Mouse (Mus musculus) cerebellum, adult 2 months (tissue): Measurements from ENCODE around the gene Tnk1. TPM values are rescaled to one million over a fixed set of nuclear protein-coding genes. Genes with fewer than 3 reads are reported as not detected.
"Not testable (repeated sequence)": the region's sequence is repeated elsewhere in the genome, so short reads cannot be mapped to it uniquely, and the experiment has no call there.

ENCODE experiments used
- DNase-seq, 2 experiments: peaks; one replicate each; pipeline ENCODE4 v3.0.0; 2021
- H3K27ac ChIP-seq: fragments of 200-500 bp; 2 replicates; pipeline ENCODE4 v1.5.1; 2012; ENCODE audit warnings: low read length, control low read depth, inconsistent platforms; ENCODE audit not compliant: insufficient read depth
- H3K27me3 ChIP-seq: fragments of 200-500 bp; 2 replicates; pipeline ENCODE4 v1.6.1; 2012; ENCODE audit warnings: inconsistent platforms, mild to moderate bottlenecking, low read length, moderate library complexity; ENCODE audit not compliant: control insufficient read depth, insufficient read depth
- H3K4me1 ChIP-seq: fragments of 200-500 bp; 2 replicates; pipeline ENCODE4 v1.6.1; 2011; ENCODE audit warnings: low read length; ENCODE audit not compliant: control insufficient read depth, insufficient read depth
- H3K4me3 ChIP-seq: fragments of 200-500 bp; replicated peaks from 2 replicates; pipeline ENCODE3; 2011; ENCODE audit warnings: mild to moderate bottlenecking, low read depth, low read length, control low read depth; ENCODE audit not compliant: insufficient read depth
- CTCF ChIP-seq: fragments of 200-500 bp; IDR thresholded peaks from 2 replicates; pipeline ENCODE4 v1.5.1; 2011; ENCODE audit warnings: low read depth, mild to moderate bottlenecking, control low read depth, low read length, moderate library complexity, borderline replicate concordance; ENCODE audit not compliant: insufficient read depth
- POLR2A ChIP-seq: fragments of 200-500 bp; IDR thresholded peaks from 2 replicates; pipeline ENCODE4 v1.6.1; 2011; ENCODE audit warnings: low read length, control low read depth, borderline replicate concordance; ENCODE audit not compliant: insufficient read depth
- WGBS: fragments of 180-500 bp; shearing (Covaris S2); methylation state at CpG from one replicate; pipeline ENCODE4 v1.1.7; 2018; 5-methylcytosine and 5-hydroxymethylcytosine counted together
- polyA plus RNA-seq: library from polyadenylated mRNA; depleted of rRNA; stranded (reverse); fragments of >200 nt; gene quantifications from 2 replicates; pipeline ENCODE4 v1.2.3, GENCODE M21; 2012

Tnk1 gene
- polyA plus RNA-seq, 1 experiment, result 0.39 TPM

GRCm38 (mm10) chr11:69876186-69876585, 17.7 kb upstream of the Tnk1 start:
- Histone ChIP-seq H3K4me1 (no peaks in the 10 kb centered on the region), H3K27ac (no peak overlapping the region), H3K4me3 (no peak overlapping the region), H3K27me3 (no peaks in the 10 kb centered on the region)
- no peak for DNase-seq
- WGBS, result 60% methylated on average over 7 of the region's 7 CpGs
- TF ChIP-seq POLR2A (no peak), CTCF (no peak)

DNA sequence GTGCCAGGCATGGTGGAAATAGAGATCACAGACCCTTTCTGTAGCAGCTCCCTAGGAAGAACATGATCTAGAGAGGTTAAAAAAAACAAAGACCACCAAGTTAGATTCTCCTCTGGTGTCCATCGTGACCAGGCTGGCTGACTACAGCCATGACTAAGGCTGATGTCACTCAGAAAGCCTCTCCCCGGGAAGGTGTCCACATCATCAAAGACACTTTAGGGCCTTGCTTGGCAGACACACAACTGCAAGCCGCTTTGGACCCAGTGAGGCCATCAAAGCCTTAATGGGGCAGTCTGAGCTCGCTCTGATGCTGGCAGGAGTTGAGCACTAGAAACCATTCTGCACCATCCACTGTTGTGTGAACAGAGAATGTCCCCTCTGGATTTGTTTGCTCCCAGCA, 13.9 kb upstream of the Tnk1 start:
- Histone ChIP-seq H3K27ac (no peak overlapping the region), H3K27me3 (no peaks in the 10 kb centered on the region; the same call in 1 of the 2 replicates), H3K4me1 (no peaks in the 10 kb centered on the region), H3K4me3 (no peak overlapping the region)
- 60% methylated on average over 4 of the region's 4 CpGs for WGBS
- TF ChIP-seq CTCF, result no peak
- TF ChIP-seq POLR2A, result no peak
- DNase-seq, result no peak

- Histone ChIP-seq H3K27me3 (no peaks in the 10 kb centered on the region; the same call in 1 of the 2 replicates), H3K27ac (no peak overlapping the region), H3K4me3 (no peak overlapping the region), H3K4me1 (no peaks in the 10 kb centered on the region)
- 89% methylated on average over 7 of the region's 7 CpGs for WGBS
- no peak for DNase-seq
- TF ChIP-seq CTCF, result no peak
- TF ChIP-seq POLR2A, result no peak
Measured at GRCm38 (mm10) chr11:69871822-69872221, 13.3 kb upstream of the Tnk1 start.

GRCm38 (mm10) chr11:69870289-69871069, 11.9 kb upstream of the Tnk1 start:
- DNase-seq, result no peak
- Histone ChIP-seq H3K4me1 (no peaks in the 10 kb centered on the region), H3K27me3 (no peaks in the 10 kb centered on the region; the same call in 1 of the 2 replicates), H3K27ac (no peak overlapping the region), H3K4me3 (no peak overlapping the region)
- TF ChIP-seq POLR2A (no peak), CTCF (no peak)
- 94% methylated on average over 2 of the region's 2 CpGs for WGBS

GRCm38 (mm10) chr11:69867335-69867734, 8.8 kb upstream of the Tnk1 start:
- no peak for DNase-seq
- Histone ChIP-seq H3K27me3 (no peaks in the 10 kb centered on the region; the same call in 1 of the 2 replicates), H3K4me1 (no peaks in the 10 kb centered on the region), H3K4me3 (no peak overlapping the region), H3K27ac (no peak overlapping the region)
- no peak for TF ChIP-seq CTCF
- TF ChIP-seq POLR2A, result no peak
- 73% methylated on average over 9 of the region's 9 CpGs for WGBS

- Histone ChIP-seq H3K27ac (no peak overlapping the region), H3K4me3 (no peak overlapping the region), H3K4me1 (no peaks in the 10 kb centered on the region), H3K27me3 (no peaks in the 10 kb centered on the region; the same call in 1 of the 2 replicates)
- DNase-seq, result no peak
- TF ChIP-seq CTCF, result no peak
- 79% methylated on average over 9 of the region's 9 CpGs for WGBS
Measured at GRCm38 (mm10) chr11:69865561-69865960, 7.0 kb upstream of the Tnk1 start.

DNA sequence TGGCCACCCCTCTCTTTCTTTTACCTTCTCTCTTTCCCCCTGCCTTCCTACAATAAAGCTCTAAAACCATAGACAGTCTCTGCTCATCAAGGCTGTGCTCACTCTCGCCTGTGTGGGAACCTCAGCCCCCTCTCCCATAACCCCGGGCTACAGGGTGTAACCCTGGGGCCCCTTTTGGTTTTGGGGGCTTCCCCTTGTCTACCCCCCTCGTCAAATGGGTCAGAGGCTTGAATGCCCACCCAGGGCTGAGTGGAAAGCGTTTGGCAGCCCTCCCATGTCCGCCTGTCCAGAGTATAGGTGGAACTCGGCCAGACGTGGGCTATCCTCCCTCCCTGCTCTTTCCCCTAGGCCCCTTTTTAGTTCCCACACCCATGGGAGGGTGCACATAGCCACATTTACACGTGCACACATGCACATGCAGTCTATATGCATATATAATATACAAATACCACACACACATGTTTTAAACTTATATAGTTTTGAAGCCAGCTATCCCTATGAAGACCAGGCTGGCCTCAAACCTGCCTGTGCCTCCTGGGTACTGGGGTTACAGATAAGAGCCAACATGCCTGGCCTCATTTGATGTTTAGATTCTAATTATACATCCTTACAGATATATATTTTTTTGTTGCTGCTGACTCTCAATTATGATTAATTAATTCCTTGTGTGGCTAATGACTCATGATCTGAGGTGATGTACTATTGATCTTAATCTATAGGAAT, 5.8 kb upstream of the Tnk1 start:
- WGBS, result 20% methylated on average over 8 of the region's 8 CpGs
- no peak for DNase-seq
- no peaks in the 10 kb centered on the region for H3K4me1 ChIP-seq
- no peaks in the 10 kb centered on the region; the same call in 1 of the 2 replicates for H3K27me3 ChIP-seq
- no peak overlapping the region for H3K4me3 ChIP-seq
- TF ChIP-seq CTCF (no peak), POLR2A (no peak)
- H3K27ac ChIP-seq, result no peak overlapping the region

DNA sequence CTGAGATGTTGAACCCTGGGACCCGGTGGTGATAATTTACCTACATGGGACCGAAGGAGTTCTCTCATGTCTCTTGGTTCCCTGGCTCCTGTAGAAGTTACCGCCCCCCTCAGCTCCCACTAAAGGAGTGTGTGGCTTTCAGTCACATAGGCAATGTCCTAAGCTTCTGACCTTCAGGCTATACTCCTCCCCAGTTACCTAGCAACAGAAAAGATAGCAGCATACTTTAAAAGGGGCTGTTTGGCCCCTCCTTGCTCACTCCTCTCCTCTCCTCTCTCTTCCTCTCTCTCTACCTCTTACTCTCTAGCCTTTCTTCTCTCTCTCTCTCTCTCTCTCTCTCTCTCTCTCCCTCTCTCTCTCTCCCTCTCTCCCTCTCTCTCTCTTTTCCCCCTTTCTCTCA, 5.2 kb upstream of the Tnk1 start:
- not testable (repeated sequence) for H3K4me3 ChIP-seq, DNase-seq, H3K27ac ChIP-seq, H3K4me1 ChIP-seq, H3K27me3 ChIP-seq
- 82% methylated on average over 3 of the region's 3 CpGs for WGBS
